Mouse (Mus musculus) intestine, embryonic 16.5 days (tissue): ENCODE results near the gene Cul4a. TPM values are rescaled to one million over a fixed set of nuclear protein-coding genes. Genes with fewer than 3 reads are reported as not detected.

Experiments
- ATAC-seq: fragments of 200-750 bp; cut with Nextera tagmentation; 2 replicates; pipeline ENCODE4 v1.8.0; 2017; ENCODE audit warnings: moderate TSS enrichment, moderate library complexity
- H3K27ac ChIP-seq: fragments of 300-500 bp; sonication (generic); 2 replicates; pipeline ENCODE4 v1.5.1; 2014; ENCODE audit warnings: mild to moderate bottlenecking, low read length
- H3K27me3 ChIP-seq: fragments of 300-500 bp; sonication (generic); replicated peaks from 2 replicates; pipeline ENCODE4 v1.6.1; 2014; ENCODE audit warnings: low read length, control low read depth, mixed read lengths; ENCODE audit not compliant: control insufficient read depth, insufficient read depth
- H3K36me3 ChIP-seq: fragments of 300-500 bp; sonication (generic); 2 replicates; pipeline ENCODE4 v1.6.1; 2014; ENCODE audit warnings: low read length, control low read depth; ENCODE audit not compliant: control insufficient read depth, insufficient read depth
- H3K4me1 ChIP-seq: fragments of 300-500 bp; sonication (generic); 2 replicates; pipeline ENCODE4 v1.6.1; 2014; ENCODE audit warnings: low read length, control low read depth, mixed read lengths; ENCODE audit not compliant: control insufficient read depth, insufficient read depth
- H3K4me2 ChIP-seq: fragments of 300-500 bp; sonication (generic); 2 replicates; pipeline ENCODE4 v1.6.1; 2014; ENCODE audit warnings: low read depth, low read length, control low read depth
- H3K4me3 ChIP-seq: fragments of 300-500 bp; sonication (generic); 2 replicates; pipeline ENCODE4 v1.5.1; 2014; ENCODE audit warnings: mild to moderate bottlenecking, low read length
- H3K9ac ChIP-seq: fragments of 300-500 bp; sonication (generic); 2 replicates; pipeline ENCODE4 v1.6.1; 2014; ENCODE audit warnings: low read depth, low read length
- H3K9me3 ChIP-seq: fragments of 300-500 bp; sonication (generic); 2 replicates; pipeline ENCODE4 v1.6.1; 2016; ENCODE audit warnings: low read length, control low read depth; ENCODE audit not compliant: control insufficient read depth
- WGBS: fragments of 180-500 bp; shearing (Covaris S2); extraction: QIAGEN DNeasy Blood & Tissue Kit; methylation state at CpG from one replicate; pipeline ENCODE4 v1.1.7; 2014; 5-methylcytosine and 5-hydroxymethylcytosine counted together
- polyA plus RNA-seq: library from polyadenylated mRNA; unstranded; fragments of >200 nt; fragmentation: Nextera tagmentation; extraction: Ambion mirVana; gene quantifications from 2 replicates; pipeline ENCODE4 v1.2.1, GENCODE M21; 2015

Cul4a gene
- polyA plus RNA-seq, 1 experiment from 2014 or later = 81.5 TPM

GRCm38 (mm10) chr8:13174305-13174704, 68.9 kb downstream of the Cul4a start:
- 87% methylated on average over 4 of the region's 4 CpGs for WGBS
- H3K9me3 ChIP-seq = no peaks in the 10 kb centered on the region
- H3K27ac ChIP-seq = no peak overlapping the region
- H3K9ac ChIP-seq = no peak overlapping the region
- no peaks in the 10 kb centered on the region for H3K4me1 ChIP-seq
- no peak for ATAC-seq
- no peaks in the 10 kb centered on the region for H3K27me3 ChIP-seq
- no peak overlapping the region for H3K4me2 ChIP-seq
- no peak overlapping the region for H3K4me3 ChIP-seq
- H3K36me3 ChIP-seq = peaks cover 32% of the 10 kb centered on the region

GRCm38 (mm10) chr8:13174811-13175210, 69.4 kb downstream of the Cul4a start:
- Histone ChIP-seq H3K4me1 (no peaks in the 10 kb centered on the region), H3K36me3 (peaks cover 32% of the 10 kb centered on the region), H3K27me3 (no peaks in the 10 kb centered on the region), H3K4me2 (no peak overlapping the region), H3K9ac (no peak overlapping the region), H3K4me3 (no peak overlapping the region), H3K27ac (no peak overlapping the region), H3K9me3 (no peaks in the 10 kb centered on the region)
- no peak for ATAC-seq
- WGBS = 82% methylated on average over 4 of the region's 4 CpGs

GRCm38 (mm10) chr8:13175650-13176049, 70.2 kb downstream of the Cul4a start:
- Histone ChIP-seq H3K4me1 (no peaks in the 10 kb centered on the region), H3K9ac (no peak overlapping the region), H3K27me3 (no peaks in the 10 kb centered on the region), H3K4me3 (no peak overlapping the region), H3K4me2 (no peak overlapping the region), H3K9me3 (no peaks in the 10 kb centered on the region), H3K36me3 (peaks cover 28% of the 10 kb centered on the region), H3K27ac (peak overlapping the region; percentile 44; the same call in 1 of the 2 replicates)
- ATAC-seq = 0 out of 2 replicates have a peak, but pooled peaks have one; percentile 8
- 67% methylated on average over 1 of the region's 1 CpGs for WGBS

- 80% methylated on average over 7 of the region's 7 CpGs for WGBS
- peaks cover 24% of the 10 kb centered on the region for H3K36me3 ChIP-seq
- H3K4me2 ChIP-seq = no peak overlapping the region
Observed at GRCm38 (mm10) chr8:13177173-13177852, 71.9 kb downstream of the Cul4a start.

GRCm38 (mm10) chr8:13178137-13178536, 72.7 kb downstream of the Cul4a start:
- H3K4me2 ChIP-seq = no peak overlapping the region
- no peaks in the 10 kb centered on the region for H3K27me3 ChIP-seq
- H3K36me3 ChIP-seq = peaks cover 19% of the 10 kb centered on the region; the same call in 1 of the 2 replicates
- no peak overlapping the region for H3K4me3 ChIP-seq
- WGBS = 89% methylated on average over 5 of the region's 5 CpGs
- no peak for ATAC-seq
- peak overlapping the region; percentile 27; the same call in 1 of the 2 replicates for H3K27ac ChIP-seq
- H3K9me3 ChIP-seq = no peaks in the 10 kb centered on the region
- H3K9ac ChIP-seq = no peak overlapping the region
- no peaks in the 10 kb centered on the region for H3K4me1 ChIP-seq

More at GRCm38 (mm10) chr8:13177173-13177852, 71.9 kb downstream of the Cul4a start:
- no peaks in the 10 kb centered on the region for H3K9me3 ChIP-seq
- H3K4me1 ChIP-seq = no peaks in the 10 kb centered on the region
- peak; percentile 66 for ATAC-seq
- H3K4me3 ChIP-seq = no peak overlapping the region
- H3K27me3 ChIP-seq = no peaks in the 10 kb centered on the region
- H3K9ac ChIP-seq = no peak overlapping the region
- peak overlapping the region; percentile 26; the same call in 1 of the 2 replicates for H3K27ac ChIP-seq

- H3K4me1 ChIP-seq = no peaks in the 10 kb centered on the region
- H3K36me3 ChIP-seq = peaks cover 12% of the 10 kb centered on the region; the same call in 1 of the 2 replicates
- H3K27me3 ChIP-seq = no peaks in the 10 kb centered on the region
- no peak overlapping the region for H3K4me2 ChIP-seq
- H3K9ac ChIP-seq = no peak overlapping the region
- H3K27ac ChIP-seq = no peak overlapping the region
- H3K9me3 ChIP-seq = no peaks in the 10 kb centered on the region
- WGBS = 76% methylated on average over 6 of the region's 6 CpGs
- no peak for ATAC-seq
- no peak overlapping the region for H3K4me3 ChIP-seq
Observed at GRCm38 (mm10) chr8:13179482-13179881, 74.1 kb downstream of the Cul4a start.

- ATAC-seq = no peak
- Histone ChIP-seq H3K4me2 (no peak overlapping the region), H3K4me1 (no peaks in the 10 kb centered on the region), H3K27me3 (no peaks in the 10 kb centered on the region), H3K9ac (no peak overlapping the region), H3K4me3 (no peak overlapping the region), H3K27ac (no peak overlapping the region), H3K9me3 (no peaks in the 10 kb centered on the region), H3K36me3 (peaks cover 10% of the 10 kb centered on the region; the same call in 1 of the 2 replicates)
- 75% methylated on average over 7 of the region's 7 CpGs for WGBS
Observed at GRCm38 (mm10) chr8:13179948-13180347, 74.5 kb downstream of the Cul4a start.

GRCm38 (mm10) chr8:13180408-13180807, 75.0 kb downstream of the Cul4a start:
- Histone ChIP-seq H3K27ac (no peak overlapping the region), H3K9ac (no peak overlapping the region), H3K27me3 (no peaks in the 10 kb centered on the region), H3K4me3 (no peak overlapping the region), H3K4me1 (no peaks in the 10 kb centered on the region), H3K9me3 (no peaks in the 10 kb centered on the region), H3K4me2 (no peak overlapping the region), H3K36me3 (peaks cover 6% of the 10 kb centered on the region; the same call in 1 of the 2 replicates)
- WGBS = 76% methylated on average over 9 of the region's 9 CpGs
- ATAC-seq = no peak

- Histone ChIP-seq H3K4me3 (no peak overlapping the region), H3K27me3 (no peaks in the 10 kb centered on the region), H3K27ac (no peak overlapping the region), H3K9ac (no peak overlapping the region), H3K9me3 (no peaks in the 10 kb centered on the region), H3K36me3 (peaks cover 4% of the 10 kb centered on the region; the same call in 1 of the 2 replicates), H3K4me1 (no peaks in the 10 kb centered on the region), H3K4me2 (no peak overlapping the region)
- ATAC-seq = no peak
- 80% methylated on average over 18 of the region's 18 CpGs for WGBS
Observed at GRCm38 (mm10) chr8:13180911-13181690, 75.7 kb downstream of the Cul4a start.
